ENCODE assay signal across 8 mouse cellular contexts in the genomic region with DNA sequence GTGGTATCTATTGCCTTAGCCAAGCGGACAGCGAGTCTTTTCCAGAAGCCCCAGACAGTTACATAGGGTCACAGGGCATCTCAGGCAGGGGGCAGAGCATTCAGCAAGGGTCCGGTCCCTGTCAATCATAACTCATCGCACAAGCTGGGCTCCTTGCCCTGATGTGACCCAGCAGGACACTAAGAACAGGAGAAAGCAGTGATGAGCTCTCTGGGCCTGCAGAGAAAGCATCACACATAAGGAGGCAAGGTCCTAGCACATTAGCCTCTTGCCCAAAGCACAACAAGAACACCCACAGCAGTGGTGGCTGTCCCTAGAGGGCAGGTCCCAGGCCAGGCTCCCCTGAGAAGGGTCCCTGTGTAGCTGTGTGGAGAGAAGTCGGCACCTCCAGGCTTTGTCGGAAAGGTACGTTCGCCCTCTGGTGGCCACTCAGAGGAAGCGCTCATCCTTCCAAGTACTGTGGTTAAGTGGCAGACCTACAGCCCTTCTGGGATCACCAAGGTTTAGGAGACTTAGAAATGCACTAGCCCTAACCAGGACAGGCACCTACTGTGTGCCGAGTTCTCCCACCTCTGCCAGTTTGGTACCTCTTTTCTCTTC.
DNase-seq lines count a peak whose midpoint lies in the region; ATAC-seq and TF ChIP-seq lines count a peak whose summit lies in the region.

No protein-coding gene starts in this region.

- peak; percentile 77 for TF ChIP-seq CTCF in C2C12 (IDR thresholded peaks at IDR 0.05; ENCODE audit: control insufficient read depth, insufficient read depth, insufficient read length)
- peak; percentile 91 for TF ChIP-seq CTCF in cortical plate, adult 2 months (IDR thresholded peaks at IDR 0.05; ENCODE audit: extremely low read depth, insufficient read depth, low read length)
- peak; percentile 97 for TF ChIP-seq CTCF in kidney, postnatal 0 days (IDR thresholded peaks at IDR 0.05; ENCODE audit: low read depth)

- no peak overlapping the region for H3K27ac ChIP-seq in cortical plate, adult 2 months (ENCODE audit: insufficient read depth, low read length)
- H3K27ac ChIP-seq in heart, embryonic 12.5 days (ENCODE audit: poor library complexity, severe bottlenecking), result no peak overlapping the region
- H3K27ac ChIP-seq in kidney, postnatal 0 days, result no peak overlapping the region

- peak; percentile 46; the same call in 1 of the 2 replicates for ATAC-seq in heart, embryonic 12.5 days (ENCODE audit: insufficient number of reproducible peaks, low FRiP score)
- ATAC-seq in kidney, postnatal 0 days (replicated peaks; ENCODE audit: low FRiP score, low read depth), result peak; percentile 35; the same call in 1 of the 2 replicates

- no peaks in the 10 kb centered on the region for H3K79me3 ChIP-seq in C2C12 (ENCODE audit: low read depth)

- no peak overlapping the region for H3K4me2 ChIP-seq in heart, embryonic 12.5 days
- H3K4me2 ChIP-seq in kidney, postnatal 0 days (ENCODE audit: low read length), result no peak overlapping the region

- H3K27me3 ChIP-seq in C2C12 (ENCODE audit: control insufficient read depth, insufficient read depth, insufficient read length), result peaks cover 6% of the 10 kb centered on the region
- H3K27me3 ChIP-seq in heart, embryonic 12.5 days (replicated peaks), result peaks cover 52% of the 10 kb centered on the region
- no peaks in the 10 kb centered on the region for H3K27me3 ChIP-seq in kidney, postnatal 0 days (ENCODE audit: insufficient read depth, low read length)

- H3K9me3 ChIP-seq in heart, embryonic 12.5 days (replicated peaks), result peaks cover 15% of the 10 kb centered on the region
- H3K9me3 ChIP-seq in kidney, postnatal 0 days (replicated peaks; ENCODE audit: low read length), result no peaks in the 10 kb centered on the region

- H3K9ac ChIP-seq in heart, embryonic 12.5 days, result no peak overlapping the region
- H3K9ac ChIP-seq in kidney, postnatal 0 days (ENCODE audit: low read depth, low read length), result no peak overlapping the region

- no peak overlapping the region for H3K4me3 ChIP-seq in C2C12 (ENCODE audit: insufficient read depth, poor library complexity, severe bottlenecking)
- H3K4me3 ChIP-seq in cortical plate, adult 2 months (ENCODE audit: insufficient read depth, low read length), result no peak overlapping the region
- no peak overlapping the region for H3K4me3 ChIP-seq in heart, embryonic 12.5 days
- no peak overlapping the region for H3K4me3 ChIP-seq in kidney, postnatal 0 days (replicated peaks; ENCODE audit: low read depth, low read length)

- WGBS in heart, embryonic 12.5 days, result 33% methylated on average over 10 of the region's 10 CpGs
- WGBS in kidney, postnatal 0 days, result 36% methylated on average over 10 of the region's 10 CpGs

- no peak for TF ChIP-seq POLR2A in cortical plate, adult 2 months (IDR thresholded peaks at IDR 0.05; ENCODE audit: extremely low read depth, insufficient read depth, low read length)

- peak; percentile 62 for DNase-seq in R1 (ENCODE audit: low read depth, low spot score)
- peak; percentile 91 for DNase-seq in kidney, postnatal 0 days (ENCODE audit: low spot score)
- peak; percentile 41 for DNase-seq in lung, postnatal 25 days (ENCODE audit: low spot score)
- DNase-seq in retina, postnatal 1 day, result peak; percentile 75
- DNase-seq in thymus, postnatal 25 days, result peak; percentile 60

- no peak overlapping the region for H3ac ChIP-seq in C2C12 (ENCODE audit: control insufficient read depth, insufficient read length, low read depth)

- no peaks in the 10 kb centered on the region for H3K36me3 ChIP-seq in C2C12 (ENCODE audit: control insufficient read depth, insufficient read depth)
- H3K36me3 ChIP-seq in heart, embryonic 12.5 days, result no peaks in the 10 kb centered on the region
- no peaks in the 10 kb centered on the region for H3K36me3 ChIP-seq in kidney, postnatal 0 days (ENCODE audit: insufficient read depth, low read length)

- no peaks in the 10 kb centered on the region for H3K79me2 ChIP-seq in C2C12 (ENCODE audit: control insufficient read depth, insufficient read depth)

- no peaks in the 10 kb centered on the region for H3K4me1 ChIP-seq in cortical plate, adult 2 months (ENCODE audit: control insufficient read depth, insufficient read depth, low read length)
- peaks cover 15% of the 10 kb centered on the region for H3K4me1 ChIP-seq in heart, embryonic 12.5 days (replicated peaks)
- no peaks in the 10 kb centered on the region for H3K4me1 ChIP-seq in kidney, postnatal 0 days (replicated peaks; ENCODE audit: insufficient read depth, low read length)

TF ChIP-seq in C2C12, 6 proteins besides CTCF, POLR2A, EP300 and RAD21:
- TF ChIP-seq MAX (IDR thresholded peaks at IDR 0.05) (no peak), MYOD1 (IDR thresholded peaks at IDR 0.05; ENCODE audit: control insufficient read depth, insufficient read length, low read depth) (no peak), USF1 (IDR thresholded peaks at IDR 0.05; ENCODE audit: low read depth) (no peak), FOSL1 (IDR thresholded peaks at IDR 0.05; ENCODE audit: insufficient read depth, low read length, poor library complexity, severe bottlenecking) (no peak), CEBPB (IDR thresholded peaks at IDR 0.05; ENCODE audit: low read depth) (no peak), MYOG (IDR thresholded peaks at IDR 0.05; ENCODE audit: control insufficient read depth, extremely low read depth, insufficient read length) (no peak)

Comparison
In these comparisons a context has a peak if more than half of its experiments do, and no peak if none do; other contexts are left out.
1. DNase-seq: peak in every context shown above with its lines; median percentile 91 in kidney, postnatal 0 days; 75 in retina, postnatal 1 day; 62 in R1; 60 in thymus, postnatal 25 days; 41 in lung, postnatal 25 days.